Mouse (Mus musculus) embryonic facial prominence, embryonic 14.5 days (tissue): Measurements from ENCODE around the gene 2610301B20Rik. TPM values are rescaled to one million over a fixed set of nuclear protein-coding genes. Genes with fewer than 3 reads are reported as not detected.
"Not testable (repeated sequence)": the region's sequence is repeated elsewhere in the genome, so short reads cannot be mapped to it uniquely, and the experiment has no call there.

ENCODE experiments used
- ATAC-seq: fragments of 200-750 bp; cut with Nextera tagmentation; 2 replicates; pipeline ENCODE4 v1.8.0; 2017; ENCODE audit warnings: low read depth, moderate number of reproducible peaks, moderate TSS enrichment
- DNase-seq: peaks from one replicate; pipeline ENCODE4 v3.0.0-alpha.2; 2015; ENCODE audit warnings: low spot score
- H3K27ac ChIP-seq: fragments of 300-500 bp; sonication (generic); replicated peaks from 2 replicates; pipeline ENCODE4 v1.5.1; 2014; ENCODE audit warnings: low read depth, mild to moderate bottlenecking, low read length, moderate library complexity
- H3K27me3 ChIP-seq: fragments of 300-500 bp; sonication (generic); replicated peaks from 2 replicates; pipeline ENCODE4 v1.6.1; 2014; ENCODE audit warnings: low read length; ENCODE audit not compliant: control insufficient read depth, insufficient read depth
- H3K36me3 ChIP-seq: fragments of 300-500 bp; sonication (generic); 2 replicates; pipeline ENCODE4 v1.6.1; 2014; ENCODE audit warnings: low read length, mixed read lengths; ENCODE audit not compliant: control insufficient read depth, insufficient read depth
- H3K4me1 ChIP-seq: fragments of 300-500 bp; sonication (generic); 2 replicates; pipeline ENCODE4 v1.6.1; 2014; ENCODE audit warnings: antibody characterized with exemption, low read length; ENCODE audit not compliant: control insufficient read depth, insufficient read depth
- H3K4me2 ChIP-seq: fragments of 300-500 bp; sonication (generic); 2 replicates; pipeline ENCODE4 v1.6.1; 2014; ENCODE audit warnings: low read depth, mild to moderate bottlenecking, low read length, moderate library complexity, mixed read lengths
- H3K4me3 ChIP-seq: fragments of 300-500 bp; sonication (generic); 2 replicates; pipeline ENCODE4 v1.5.1; 2014; ENCODE audit warnings: low read depth, mild to moderate bottlenecking, low read length
- H3K9ac ChIP-seq: fragments of 300-500 bp; sonication (generic); 2 replicates; pipeline ENCODE4 v1.6.1; 2014; ENCODE audit warnings: low read depth, mild to moderate bottlenecking, low read length, moderate library complexity, mixed read lengths
- H3K9me3 ChIP-seq: fragments of 300-500 bp; sonication (generic); 2 replicates; pipeline ENCODE4 v1.6.1; 2016; ENCODE audit warnings: low read length; ENCODE audit not compliant: control insufficient read depth
- WGBS: fragments of 180-500 bp; shearing (Covaris S2); extraction: QIAGEN DNeasy Blood & Tissue Kit; methylation state at CpG from one replicate; pipeline ENCODE4 v1.1.7; 2014; 5-methylcytosine and 5-hydroxymethylcytosine counted together
- polyA plus RNA-seq: library from polyadenylated mRNA; unstranded; fragments of >200 nt; fragmentation: Nextera tagmentation; extraction: Ambion mirVana; gene quantifications from 2 replicates; pipeline ENCODE4 v1.2.1, GENCODE M21; 2014

Gene 2610301B20Rik
- polyA plus RNA-seq, 1 experiment from 2014 or later: 36.2 TPM

- ATAC-seq: no peak
- no peak overlapping the region for H3K4me2 ChIP-seq
- H3K9ac ChIP-seq: no peak overlapping the region
- H3K9me3 ChIP-seq: no peaks in the 10 kb centered on the region
- H3K27ac ChIP-seq: no peak overlapping the region
- no peaks in the 10 kb centered on the region for H3K27me3 ChIP-seq
- H3K4me1 ChIP-seq: 0 out of 2 replicates have a peak, but pooled peaks cover 7% of the 10 kb centered on the region
- H3K4me3 ChIP-seq: no peak overlapping the region
- no peak for DNase-seq
- 79% methylated on average over 3 of the region's 3 CpGs for WGBS
- H3K36me3 ChIP-seq: no peaks in the 10 kb centered on the region
Measured at GRCm38 (mm10) chr4:10860825-10861224, 13.5 kb upstream of the 2610301B20Rik start.

GRCm38 (mm10) chr4:10862882-10863281 is 11.4 kb upstream of the 2610301B20Rik start:
- not testable (repeated sequence) for H3K27me3 ChIP-seq, H3K36me3 ChIP-seq, H3K9ac ChIP-seq, H3K4me2 ChIP-seq, DNase-seq, H3K9me3 ChIP-seq, H3K4me3 ChIP-seq, H3K27ac ChIP-seq, ATAC-seq, H3K4me1 ChIP-seq
- 85% methylated on average over 2 of the region's 2 CpGs for WGBS

GRCm38 (mm10) chr4:10872231-10872630 is 2.1 kb upstream of the 2610301B20Rik start:
- DNase-seq (no peak), ATAC-seq (no peak)
- WGBS: 76% methylated on average over 5 of the region's 5 CpGs
- H3K27ac ChIP-seq: no peak overlapping the region
- H3K9me3 ChIP-seq: no peaks in the 10 kb centered on the region
- H3K9ac ChIP-seq: no peak overlapping the region
- H3K4me2 ChIP-seq: no peak overlapping the region
- H3K4me3 ChIP-seq: no peak overlapping the region
- H3K27me3 ChIP-seq: no peaks in the 10 kb centered on the region
- no peaks in the 10 kb centered on the region for H3K36me3 ChIP-seq
- peaks cover 4% of the 10 kb centered on the region for H3K4me1 ChIP-seq

GRCm38 (mm10) chr4:10872685-10873539 is 1.4 kb upstream of the 2610301B20Rik start:
- Histone ChIP-seq H3K27ac (peak overlapping the region; percentile 100), H3K4me3 (peak overlapping the region; percentile 86), H3K9me3 (no peaks in the 10 kb centered on the region), H3K27me3 (no peaks in the 10 kb centered on the region), H3K4me2 (peak overlapping the region; percentile 71), H3K36me3 (no peaks in the 10 kb centered on the region), H3K9ac (peak overlapping the region; percentile 92), H3K4me1 (peaks cover 4% of the 10 kb centered on the region)
- 22% methylated on average over 16 of the region's 16 CpGs for WGBS
- no peak for ATAC-seq
- DNase-seq: no peak

GRCm38 (mm10) chr4:10873549-10873919 is 764 bp upstream of the 2610301B20Rik start:
- peak overlapping the region; percentile 100 for H3K27ac ChIP-seq
- H3K36me3 ChIP-seq: no peaks in the 10 kb centered on the region
- H3K4me3 ChIP-seq: peak overlapping the region; percentile 86
- DNase-seq (no peak), ATAC-seq (peak; percentile 30)
- peak overlapping the region; percentile 92 for H3K9ac ChIP-seq
- H3K4me2 ChIP-seq: peak overlapping the region; percentile 71
- H3K4me1 ChIP-seq: peaks cover 4% of the 10 kb centered on the region
- H3K9me3 ChIP-seq: no peaks in the 10 kb centered on the region
- 2% methylated on average over 7 of the region's 8 CpGs for WGBS
- no peaks in the 10 kb centered on the region for H3K27me3 ChIP-seq

GRCm38 (mm10) chr4:10874718-10875121 is 422 bp downstream of the 2610301B20Rik start:
- Histone ChIP-seq H3K9ac (peak overlapping the region; percentile 92), H3K4me2 (peak overlapping the region; percentile 71), H3K4me3 (peak overlapping the region; percentile 86), H3K36me3 (no peaks in the 10 kb centered on the region), H3K27me3 (no peaks in the 10 kb centered on the region), H3K4me1 (peaks cover 4% of the 10 kb centered on the region), H3K9me3 (no peaks in the 10 kb centered on the region), H3K27ac (peak overlapping the region; percentile 100)
- ATAC-seq (peak; percentile 81), DNase-seq (peak; percentile 75)
- WGBS: 0% methylated on average over 16 of the region's 37 CpGs

GRCm38 (mm10) chr4:10875407-10875806 is 1.1 kb downstream of the 2610301B20Rik start:
- H3K9me3 ChIP-seq: no peaks in the 10 kb centered on the region
- DNase-seq (peak; percentile 40), ATAC-seq (no peak)
- peak overlapping the region; percentile 92; the same call in 1 of the 2 replicates for H3K9ac ChIP-seq
- H3K4me3 ChIP-seq: peak overlapping the region; percentile 86
- H3K27ac ChIP-seq: peak overlapping the region; percentile 100; the same call in 1 of the 2 replicates
- no peaks in the 10 kb centered on the region for H3K27me3 ChIP-seq
- H3K36me3 ChIP-seq: no peaks in the 10 kb centered on the region
- peaks cover 4% of the 10 kb centered on the region for H3K4me1 ChIP-seq
- peak overlapping the region; percentile 71 for H3K4me2 ChIP-seq

- Histone ChIP-seq H3K4me2 (no peak overlapping the region), H3K36me3 (peaks cover 4% of the 10 kb centered on the region; the same call in 1 of the 2 replicates), H3K4me3 (no peak overlapping the region), H3K4me1 (peaks cover 4% of the 10 kb centered on the region), H3K27me3 (no peaks in the 10 kb centered on the region), H3K9me3 (no peaks in the 10 kb centered on the region), H3K9ac (no peak overlapping the region), H3K27ac (no peak overlapping the region)
- ATAC-seq: no peak
- 92% methylated on average over 1 of the region's 1 CpGs for WGBS
- DNase-seq: no peak
Measured at GRCm38 (mm10) chr4:10877057-10877456, 2.8 kb downstream of the 2610301B20Rik start.
